Mouse (Mus musculus) erythroblast, embryonic 14.5 days (primary cell): Measurements from ENCODE around the gene Gabpb2. TPM values are rescaled to one million over a fixed set of nuclear protein-coding genes. Genes with fewer than 3 reads are reported as not detected.
A peak's percentile ranks its signal among the peaks of the same experiment; 100 is the strongest.

ENCODE experiments used
- H3K27me3 ChIP-seq: 2 replicates; pipeline ENCODE4 v1.6.1; 2012; ENCODE audit warnings: inconsistent platforms; ENCODE audit not compliant: control insufficient read depth
- H3K36me3 ChIP-seq: 2 replicates; pipeline ENCODE4 v1.6.1; 2012; ENCODE audit warnings: mild to moderate bottlenecking, inconsistent platforms; ENCODE audit not compliant: control insufficient read depth
- H3K4me1 ChIP-seq: 2 replicates; pipeline ENCODE4 v1.6.1; 2012; ENCODE audit warnings: inconsistent platforms; ENCODE audit not compliant: control insufficient read depth
- H3K4me3 ChIP-seq: replicated peaks from 2 replicates; pipeline ENCODE3; 2012; ENCODE audit warnings: moderate library complexity, mild to moderate bottlenecking, inconsistent platforms
- H3K9me3 ChIP-seq: 2 replicates; pipeline ENCODE4 v1.6.1; 2012; ENCODE audit warnings: low read length, inconsistent platforms, mixed read lengths; ENCODE audit not compliant: control insufficient read depth
- GATA1 ChIP-seq: IDR thresholded peaks from 2 replicates; pipeline ENCODE4 v1.6.1; 2012; ENCODE audit warnings: low read length, inconsistent platforms, mixed read lengths
- TAL1 ChIP-seq: IDR thresholded peaks from 3 replicates; pipeline ENCODE4 v1.6.1; 2012; ENCODE audit warnings: low read length, inconsistent platforms, mixed read lengths
- polyA plus RNA-seq: library from polyadenylated mRNA; stranded (reverse); fragments of >175 nt; gene quantifications from 2 replicates; pipeline ENCODE4 v1.2.3, GENCODE M21; 2012

Gene Gabpb2
- 0.29 and 0.30 TPM in 2 replicates for polyA plus RNA-seq

DNA sequence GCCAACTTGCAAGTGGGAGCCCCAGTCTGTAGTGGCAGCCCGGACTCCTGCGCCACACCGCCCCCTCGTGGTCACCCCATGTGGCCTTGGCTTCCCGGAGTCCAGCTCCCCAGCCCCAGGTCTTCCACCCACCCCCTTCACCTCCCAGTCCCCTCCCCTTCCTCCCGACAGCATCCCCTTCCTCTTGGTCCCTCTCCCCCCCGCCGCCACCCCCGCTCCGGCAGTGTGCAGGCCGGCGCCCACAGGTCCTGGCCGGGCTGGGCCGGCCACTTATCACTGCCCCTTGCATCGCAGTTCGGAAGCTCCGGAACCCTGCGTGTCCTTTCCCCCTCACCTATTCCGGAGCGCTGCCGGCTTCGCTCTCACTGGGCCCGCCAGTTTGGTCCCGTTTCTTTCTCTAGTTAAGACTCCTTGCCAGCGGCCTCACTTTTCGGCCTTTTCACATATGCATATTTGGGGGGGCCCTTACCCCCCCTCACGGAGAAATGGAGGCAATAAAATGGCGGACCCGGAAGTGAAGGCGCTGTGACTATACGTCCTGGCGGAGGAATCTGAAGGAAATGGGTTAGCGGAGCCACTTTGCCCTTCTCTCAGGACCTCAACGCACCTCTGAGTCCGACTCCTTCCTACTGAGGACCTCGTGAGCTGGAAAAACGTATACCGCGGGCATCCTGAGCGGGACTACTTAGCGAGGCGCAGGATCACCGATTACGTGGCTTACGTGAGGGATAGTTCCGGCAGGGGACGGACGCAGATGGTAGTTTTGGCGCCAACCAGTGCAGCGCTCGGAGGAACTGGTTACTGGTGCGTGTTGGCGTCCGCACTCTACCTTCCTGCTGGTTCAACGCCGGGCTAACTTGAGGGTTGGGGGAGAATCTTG lies at the start of gene Gabpb2:
Gene Gabpb2 (minus strand): TSS at position 662 of the 880 bp plus-strand sequence.
- Histone ChIP-seq H3K9me3 (no peaks in the 10 kb centered on the region), H3K4me3 (peak within 1 kb of the TSS; percentile 68), H3K4me1 (peaks cover 39% of the 10 kb centered on the region), H3K36me3 (peaks cover 49% of the 10 kb centered on the region), H3K27me3 (no peaks in the 10 kb centered on the region)
- TF ChIP-seq GATA1 = no peak
- TF ChIP-seq TAL1 = no peak

DNA sequence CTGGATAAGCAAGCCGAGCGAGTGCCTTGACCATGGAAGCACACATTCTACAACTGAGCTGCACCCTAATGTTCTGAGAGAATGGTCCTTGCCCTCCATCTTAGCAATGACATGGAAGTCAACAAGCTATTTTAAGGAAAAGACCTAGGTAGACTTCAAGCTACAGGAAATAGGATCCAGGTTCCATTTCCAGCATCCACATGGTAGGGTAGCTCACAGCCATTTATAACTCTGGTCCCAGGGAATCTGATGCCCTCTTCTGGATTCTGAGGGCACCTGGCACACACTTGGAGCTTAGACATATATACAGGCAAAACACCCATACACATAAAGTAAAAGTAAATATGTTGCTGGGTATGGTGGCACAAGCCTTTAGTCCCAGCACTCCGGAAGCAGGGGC lies 48.3 kb upstream of the Gabpb2 start:
- no peaks in the 10 kb centered on the region for H3K27me3 ChIP-seq
- H3K4me1 ChIP-seq = peaks cover 5% of the 10 kb centered on the region; the same call in 1 of the 2 replicates
- H3K4me3 ChIP-seq = no peak overlapping the region
- no peak for TF ChIP-seq GATA1
- TF ChIP-seq TAL1 = no peak
- peaks cover 3% of the 10 kb centered on the region for H3K9me3 ChIP-seq
- peaks cover 69% of the 10 kb centered on the region for H3K36me3 ChIP-seq

DNA sequence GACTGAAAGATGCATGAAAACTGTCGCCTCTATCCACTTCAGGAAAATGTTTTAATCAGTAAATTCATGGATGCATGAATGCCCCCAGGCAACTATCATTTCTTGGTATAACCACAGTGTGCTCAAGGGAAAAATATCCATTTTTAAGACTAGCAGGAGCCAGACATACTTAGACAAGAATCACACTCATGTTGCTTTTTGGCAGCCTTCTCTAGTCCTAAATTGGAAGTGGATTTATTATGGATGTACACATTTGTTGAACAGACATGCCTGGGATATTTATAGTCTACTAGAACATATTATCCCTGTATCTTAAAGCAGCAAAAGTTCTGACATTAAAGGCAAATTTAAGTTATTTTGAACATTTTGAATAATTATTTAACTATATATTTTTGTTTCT lies 47.0 kb upstream of the Gabpb2 start:
- H3K4me3 ChIP-seq = no peak overlapping the region
- H3K4me1 ChIP-seq = peaks cover 5% of the 10 kb centered on the region; the same call in 1 of the 2 replicates
- no peaks in the 10 kb centered on the region for H3K27me3 ChIP-seq
- TF ChIP-seq GATA1 = no peak
- no peak for TF ChIP-seq TAL1
- H3K36me3 ChIP-seq = peaks cover 74% of the 10 kb centered on the region
- H3K9me3 ChIP-seq = peaks cover 3% of the 10 kb centered on the region

DNA sequence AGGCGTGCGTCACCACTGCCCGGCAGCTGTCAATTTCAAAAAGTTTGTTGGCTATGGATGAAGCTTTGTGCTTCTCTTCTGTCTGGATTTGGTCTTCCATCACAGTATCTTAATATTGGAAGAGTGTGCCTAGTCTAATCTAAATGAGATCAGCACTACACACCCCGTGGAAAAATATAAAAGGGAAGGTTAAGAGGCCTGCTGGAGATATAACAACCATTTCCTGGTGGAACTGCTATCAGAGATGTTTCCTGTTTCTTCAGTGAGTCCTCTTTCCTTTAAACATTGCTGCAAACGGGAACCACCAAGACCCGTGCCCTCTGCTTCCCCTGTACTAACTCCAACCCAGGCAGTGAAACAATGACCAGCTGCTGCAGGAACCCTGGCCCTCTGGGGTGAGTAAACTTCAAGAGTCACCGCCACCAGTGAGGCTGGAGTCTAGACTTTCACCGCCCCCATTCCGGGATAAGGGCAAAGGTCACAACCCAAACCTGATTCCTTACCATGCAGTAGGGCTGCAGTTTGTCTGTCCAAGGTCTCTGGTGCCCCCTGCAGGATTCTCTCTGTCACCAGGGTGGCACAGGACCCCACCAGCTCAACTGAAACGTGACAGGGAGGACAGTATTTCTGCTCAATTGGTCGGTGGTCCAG lies 45.5 kb upstream of the Gabpb2 start:
- TF ChIP-seq GATA1 (no peak), TAL1 (no peak)
- H3K4me3 ChIP-seq = no peak overlapping the region
- peaks cover 69% of the 10 kb centered on the region for H3K36me3 ChIP-seq
- peaks cover 3% of the 10 kb centered on the region for H3K9me3 ChIP-seq
- H3K27me3 ChIP-seq = no peaks in the 10 kb centered on the region
- H3K4me1 ChIP-seq = peaks cover 5% of the 10 kb centered on the region; the same call in 1 of the 2 replicates

DNA sequence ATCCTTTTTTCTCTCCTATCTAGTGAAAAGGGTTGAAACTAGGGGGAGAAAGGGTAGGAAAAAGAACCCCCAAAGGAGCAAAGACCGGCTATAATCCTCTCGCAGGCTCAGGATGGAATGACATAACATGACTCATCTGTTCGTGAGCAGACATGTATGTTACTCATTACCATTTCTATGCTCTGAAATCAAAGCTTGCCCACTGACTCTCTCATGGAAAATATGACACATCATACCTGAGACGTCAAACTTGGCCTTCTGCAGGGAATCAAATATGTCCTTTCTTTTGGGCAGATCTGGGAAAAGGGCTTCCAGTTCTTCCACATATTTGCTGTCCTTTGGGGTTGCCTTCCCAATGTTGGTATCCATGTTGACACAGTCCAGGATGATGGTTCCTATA lies 44.3 kb upstream of the Gabpb2 start:
- no peaks in the 10 kb centered on the region for H3K27me3 ChIP-seq
- H3K9me3 ChIP-seq = peaks cover 3% of the 10 kb centered on the region
- peaks cover 67% of the 10 kb centered on the region for H3K36me3 ChIP-seq
- TF ChIP-seq TAL1 (no peak), GATA1 (no peak)
- H3K4me1 ChIP-seq = peaks cover 5% of the 10 kb centered on the region; the same call in 1 of the 2 replicates
- H3K4me3 ChIP-seq = no peak overlapping the region

DNA sequence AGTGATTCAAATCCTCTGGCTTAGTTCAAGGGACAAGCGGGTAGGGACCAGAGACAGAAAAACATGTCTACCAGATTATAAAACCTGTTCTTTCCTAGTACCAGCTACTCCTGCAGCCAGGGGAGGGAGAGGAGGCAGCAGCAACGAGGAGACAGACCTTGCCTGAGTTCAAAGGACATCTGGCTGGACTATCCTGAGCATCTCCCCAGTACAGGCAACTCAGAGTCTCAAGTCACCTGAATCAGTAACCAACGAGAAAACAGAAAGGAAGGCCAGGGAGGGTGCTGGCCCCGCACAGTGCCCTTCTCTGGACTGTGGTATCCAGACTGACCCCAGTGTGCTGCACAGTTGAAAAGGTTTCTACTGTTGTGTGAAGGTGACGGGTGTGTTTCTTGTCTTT lies 39.2 kb upstream of the Gabpb2 start:
- no peak overlapping the region for H3K4me3 ChIP-seq
- H3K27me3 ChIP-seq = no peaks in the 10 kb centered on the region
- H3K36me3 ChIP-seq = peaks cover 64% of the 10 kb centered on the region
- H3K4me1 ChIP-seq = no peaks in the 10 kb centered on the region
- TF ChIP-seq GATA1 = no peak
- no peak for TF ChIP-seq TAL1
- H3K9me3 ChIP-seq = no peaks in the 10 kb centered on the region

DNA sequence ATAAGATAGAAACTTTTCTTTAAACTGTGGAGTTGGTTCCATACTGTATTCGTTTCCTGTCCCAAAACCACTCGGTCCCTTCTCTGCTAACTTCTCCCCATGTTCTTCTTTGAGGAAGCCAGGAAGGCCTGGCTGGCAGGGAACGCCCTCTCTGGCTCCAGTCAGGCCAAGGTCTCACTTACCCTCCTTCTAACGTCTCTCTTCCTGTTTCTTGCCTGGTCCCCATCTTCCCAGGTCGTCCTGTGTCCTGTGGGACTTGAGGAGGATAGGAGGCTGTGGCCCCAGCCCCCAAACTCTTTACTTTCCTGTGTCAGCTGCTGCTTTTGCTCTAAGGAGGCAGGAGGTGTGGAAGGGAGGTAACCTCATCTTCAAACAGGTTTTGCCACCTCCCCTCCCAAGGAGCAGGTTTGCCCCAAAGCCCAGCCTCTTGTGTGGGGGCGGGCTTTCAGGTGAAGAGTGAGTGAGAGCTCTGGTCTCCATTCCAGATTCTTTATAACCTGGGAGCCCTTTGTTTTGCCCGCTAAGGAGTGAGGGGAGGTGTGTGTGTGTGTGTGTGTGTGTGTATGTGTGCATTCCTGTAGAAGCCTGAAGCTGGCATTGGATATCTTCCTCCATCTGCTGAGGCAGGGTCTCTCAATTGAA lies 33.2 kb upstream of the Gabpb2 start, which contains the start of gene Bnipl:
Gene Bnipl (minus strand): TSS at position 411 of the 642 bp plus-strand sequence.
- Histone ChIP-seq H3K4me3 (no peak within 1 kb of the TSS), H3K36me3 (peaks cover 23% of the 10 kb centered on the region), H3K27me3 (no peaks in the 10 kb centered on the region), H3K4me1 (peaks cover 18% of the 10 kb centered on the region), H3K9me3 (no peaks in the 10 kb centered on the region)
- TF ChIP-seq GATA1 (no peak), TAL1 (no peak)

- peaks cover 20% of the 10 kb centered on the region for H3K36me3 ChIP-seq
- H3K4me1 ChIP-seq = peaks cover 18% of the 10 kb centered on the region
Observed at GRCm38 (mm10) chr3:95250361-95250760, 32.6 kb upstream of the Gabpb2 start.

More at GRCm38 (mm10) chr3:95250361-95250760, 32.6 kb upstream of the Gabpb2 start:
- no peaks in the 10 kb centered on the region for H3K27me3 ChIP-seq
- TF ChIP-seq TAL1 (no peak), GATA1 (no peak)
- H3K4me3 ChIP-seq = no peak overlapping the region
- no peaks in the 10 kb centered on the region for H3K9me3 ChIP-seq
